Mouse (Mus musculus) olfactory bulb, adult 2 months (tissue): Measurements from ENCODE around the gene Evi2. TPM values are rescaled to one million over a fixed set of nuclear protein-coding genes. Genes with fewer than 3 reads are reported as not detected.

Experiments used
- H3K27ac ChIP-seq: fragments of 200-500 bp; 2 replicates; pipeline ENCODE4 v1.5.1; 2012; ENCODE audit warnings: low read depth, low read length; ENCODE audit not compliant: insufficient read depth
- H3K4me1 ChIP-seq: fragments of 200-500 bp; 2 replicates; pipeline ENCODE4 v1.6.1; 2012; ENCODE audit warnings: low read length; ENCODE audit not compliant: control insufficient read depth, insufficient read depth
- H3K4me3 ChIP-seq: fragments of 200-500 bp; 2 replicates; pipeline ENCODE4 v1.5.1; 2012; ENCODE audit warnings: mild to moderate bottlenecking, low read depth, low read length, moderate library complexity; ENCODE audit not compliant: insufficient read depth
- CTCF ChIP-seq: fragments of 200-500 bp; IDR thresholded peaks from 2 replicates; pipeline ENCODE4 v1.5.1; 2012; ENCODE audit warnings: low read depth, mild to moderate bottlenecking, low read length, moderate library complexity; ENCODE audit not compliant: insufficient read depth
- POLR2A ChIP-seq: fragments of 200-500 bp; IDR thresholded peaks from 2 replicates; pipeline ENCODE4 v1.6.1; 2012; ENCODE audit warnings: mild to moderate bottlenecking, low read depth, low read length, moderate library complexity; ENCODE audit not compliant: insufficient read depth
- WGBS: fragments of 180-500 bp; shearing (Covaris S2); methylation state at CpG from one replicate; pipeline ENCODE4 v1.1.7; 2018; 5-methylcytosine and 5-hydroxymethylcytosine counted together
- polyA plus RNA-seq: library from polyadenylated mRNA; stranded (reverse); fragments of >200 nt; gene quantifications from 2 replicates; pipeline ENCODE4 v1.2.4, GENCODE M21; 2012; ENCODE audit warnings: low replicate concordance; ENCODE audit not compliant: missing spikeins, insufficient read depth, insufficient read length

The Evi2 gene
- polyA plus RNA-seq, 1 experiment, result not detected

- Histone ChIP-seq H3K27ac (no peak overlapping the region), H3K4me3 (no peak overlapping the region), H3K4me1 (no peaks in the 10 kb centered on the region)
- WGBS, result 99% methylated on average over 2 of the region's 2 CpGs
- TF ChIP-seq CTCF, result no peak
- no peak for TF ChIP-seq POLR2A
Measured at GRCm38 (mm10) chr11:79515798-79516197, 14.6 kb downstream of the Evi2 start.

- Histone ChIP-seq H3K27ac (no peak overlapping the region), H3K4me3 (no peak overlapping the region), H3K4me1 (no peaks in the 10 kb centered on the region)
- TF ChIP-seq CTCF (no peak), POLR2A (no peak)
- WGBS, result 70% methylated on average over 6 of the region's 6 CpGs
Measured at GRCm38 (mm10) chr11:79515331-79515730, 15.1 kb downstream of the Evi2 start.

- WGBS, result 94% methylated on average over 3 of the region's 3 CpGs
- H3K4me1 ChIP-seq, result no peaks in the 10 kb centered on the region
- no peak for TF ChIP-seq POLR2A
- TF ChIP-seq CTCF, result no peak
Measured at GRCm38 (mm10) chr11:79511970-79512369, 18.4 kb downstream of the Evi2 start.

GRCm38 (mm10) chr11:79504506-79504905 lies 25.9 kb downstream of the Evi2 start:
- WGBS, result 38% methylated on average over 7 of the region's 7 CpGs
- Histone ChIP-seq H3K27ac (0 out of 2 replicates have a peak overlapping the region, but pooled peaks have one; percentile 45), H3K4me3 (no peak overlapping the region), H3K4me1 (peaks cover 3% of the 10 kb centered on the region; the same call in 1 of the 2 replicates)
- no peak for TF ChIP-seq POLR2A
- no peak for TF ChIP-seq CTCF

More at GRCm38 (mm10) chr11:79511970-79512369, 18.4 kb downstream of the Evi2 start:
- Histone ChIP-seq H3K4me3 (no peak overlapping the region), H3K27ac (no peak overlapping the region)

GRCm38 (mm10) chr11:79503845-79504244 lies 26.5 kb downstream of the Evi2 start, which contains the start of gene Omg:
Gene Omg (minus strand): TSS chr11:79504084.
- peak within 1 kb of the TSS; percentile 29 for H3K4me3 ChIP-seq
- no peak for TF ChIP-seq CTCF
- TF ChIP-seq POLR2A, result peak; percentile 70
- WGBS, result 11% methylated on average over 8 of the region's 8 CpGs
- peaks cover 3% of the 10 kb centered on the region; the same call in 1 of the 2 replicates for H3K4me1 ChIP-seq
- peak within 1 kb of the TSS; percentile 54 for H3K27ac ChIP-seq

GRCm38 (mm10) chr11:79502917-79503316 lies 27.5 kb downstream of the Evi2 start:
- Histone ChIP-seq H3K4me1 (peaks cover 3% of the 10 kb centered on the region; the same call in 1 of the 2 replicates), H3K4me3 (no peak overlapping the region), H3K27ac (peak overlapping the region; percentile 54)
- WGBS, result 19% methylated on average over 2 of the region's 2 CpGs
- no peak for TF ChIP-seq POLR2A
- TF ChIP-seq CTCF, result no peak

GRCm38 (mm10) chr11:79494976-79495800 lies 35.2 kb downstream of the Evi2 start:
- no peaks in the 10 kb centered on the region for H3K4me1 ChIP-seq
- WGBS, result 44% methylated on average over 10 of the region's 10 CpGs
- TF ChIP-seq CTCF (no peak), POLR2A (no peak)
- no peak overlapping the region for H3K4me3 ChIP-seq
- no peak overlapping the region for H3K27ac ChIP-seq

GRCm38 (mm10) chr11:79484721-79485120 lies 45.7 kb downstream of the Evi2 start:
- no peak overlapping the region for H3K4me3 ChIP-seq
- no peaks in the 10 kb centered on the region for H3K4me1 ChIP-seq
- H3K27ac ChIP-seq, result no peak overlapping the region
- TF ChIP-seq CTCF, result no peak

GRCm38 (mm10) chr11:79483876-79484528 lies 46.4 kb downstream of the Evi2 start:
- Histone ChIP-seq H3K27ac (no peak overlapping the region), H3K4me1 (no peaks in the 10 kb centered on the region), H3K4me3 (no peak overlapping the region)
- TF ChIP-seq POLR2A, result no peak
- no peak for TF ChIP-seq CTCF
- WGBS, result 86% methylated on average over 7 of the region's 7 CpGs

- WGBS, result 80% methylated on average over 6 of the region's 6 CpGs
- H3K4me1 ChIP-seq, result no peaks in the 10 kb centered on the region
- no peak overlapping the region for H3K27ac ChIP-seq
- no peak for TF ChIP-seq POLR2A
- TF ChIP-seq CTCF, result no peak
- H3K4me3 ChIP-seq, result no peak overlapping the region
Measured at GRCm38 (mm10) chr11:79483392-79483791, 47.0 kb downstream of the Evi2 start.
